Mouse (Mus musculus): ENCODE measurements around the gene Edc4. TPM values are rescaled to one million over a fixed set of nuclear protein-coding genes. Genes with fewer than 3 reads are reported as not detected.

Gene Edc4
- 120 TPM for polyA plus RNA-seq (2017; shearing (Covaris generic))

DNA sequence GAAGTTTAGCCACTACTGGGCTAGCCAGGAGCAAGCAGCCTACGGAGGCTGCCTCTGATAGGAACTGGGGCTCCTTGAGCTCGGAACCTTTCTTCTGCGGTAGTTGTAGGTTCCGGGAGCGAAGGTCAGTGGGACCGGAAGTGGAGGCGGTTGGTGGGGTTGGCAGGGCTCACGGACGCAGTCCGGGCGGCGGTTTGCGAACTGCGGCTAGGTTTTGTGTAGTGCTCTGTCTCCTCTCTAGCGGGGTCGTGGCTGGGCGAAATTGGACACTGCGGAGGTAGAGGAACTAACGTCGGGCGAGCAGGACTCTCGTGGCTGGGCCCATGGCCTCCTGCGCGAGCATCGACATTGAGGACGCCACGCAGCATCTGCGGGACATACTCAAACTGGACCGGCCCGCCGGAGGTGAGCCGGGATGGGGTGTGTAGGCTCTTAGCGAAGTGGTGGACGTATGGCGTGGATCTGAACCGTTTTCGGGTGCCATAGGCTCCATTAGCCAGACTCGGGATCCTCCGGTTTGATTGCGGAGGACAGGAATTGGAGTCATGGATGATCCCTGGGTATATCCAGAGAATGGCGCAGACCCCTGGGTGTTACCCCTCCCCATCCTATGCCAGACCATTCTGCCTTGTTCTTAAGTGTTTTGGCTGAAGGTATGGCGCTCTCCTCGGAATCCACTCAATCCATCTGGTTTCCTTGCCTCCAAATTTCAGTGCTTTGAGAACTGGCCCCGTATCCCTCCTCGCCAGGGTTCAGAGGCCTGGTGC is at the start of gene Edc4:
TSS of gene Edc4 (plus strand) at position 128 of the 767 bp plus-strand sequence.

DNA sequence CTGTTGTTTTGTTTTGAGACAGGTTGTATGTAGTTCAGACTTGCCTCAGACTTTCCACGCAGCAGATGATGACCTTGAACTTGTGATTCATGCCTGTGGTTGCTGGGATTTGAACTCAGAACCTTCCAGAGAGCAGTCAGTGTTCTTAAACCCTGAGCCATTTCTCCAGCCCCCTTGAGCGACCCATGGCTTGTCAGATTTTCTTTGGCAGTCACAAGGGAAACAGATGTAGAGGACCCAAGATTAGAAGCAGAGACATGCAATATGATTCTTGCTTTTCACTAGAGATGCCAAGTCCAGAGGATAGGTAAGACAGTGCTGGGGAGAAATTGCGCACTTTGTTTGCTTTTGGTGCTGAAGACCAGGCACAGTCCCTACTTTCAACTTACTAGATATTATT is 27.5 kb upstream of the Edc4 start, which contains the start of gene Cenpt:
TSS of gene Cenpt (minus strand) at position 101 of the 400 bp plus-strand sequence.

DNA sequence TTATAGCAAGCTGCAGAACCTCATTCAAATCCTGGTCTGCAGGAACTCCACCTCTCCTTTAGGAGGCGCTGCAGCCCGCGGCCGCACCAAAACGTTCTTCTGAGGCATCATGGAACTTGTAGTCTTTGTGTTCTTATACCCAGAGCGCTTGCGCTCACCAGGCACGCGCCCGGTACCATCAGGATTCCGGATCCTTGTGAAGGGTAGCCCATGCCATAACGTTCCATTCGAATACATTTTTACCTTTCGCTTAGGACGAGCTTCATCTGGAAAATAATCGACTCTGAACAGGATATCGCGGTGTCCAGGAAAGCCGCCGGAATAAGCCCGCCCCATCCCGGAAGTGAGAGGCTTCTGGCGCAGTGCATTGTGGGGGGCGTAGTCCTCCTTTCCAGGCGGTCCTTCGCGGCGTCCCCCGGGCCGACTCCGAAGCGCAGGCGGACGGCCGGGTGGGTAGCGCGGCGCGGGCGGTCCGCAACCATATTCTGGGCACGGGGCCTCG is 25.9 kb upstream of the Edc4 start, which contains the start of gene Thap11:
TSS of gene Thap11 (plus strand) at position 418 of the 502 bp plus-strand sequence.

DNA sequence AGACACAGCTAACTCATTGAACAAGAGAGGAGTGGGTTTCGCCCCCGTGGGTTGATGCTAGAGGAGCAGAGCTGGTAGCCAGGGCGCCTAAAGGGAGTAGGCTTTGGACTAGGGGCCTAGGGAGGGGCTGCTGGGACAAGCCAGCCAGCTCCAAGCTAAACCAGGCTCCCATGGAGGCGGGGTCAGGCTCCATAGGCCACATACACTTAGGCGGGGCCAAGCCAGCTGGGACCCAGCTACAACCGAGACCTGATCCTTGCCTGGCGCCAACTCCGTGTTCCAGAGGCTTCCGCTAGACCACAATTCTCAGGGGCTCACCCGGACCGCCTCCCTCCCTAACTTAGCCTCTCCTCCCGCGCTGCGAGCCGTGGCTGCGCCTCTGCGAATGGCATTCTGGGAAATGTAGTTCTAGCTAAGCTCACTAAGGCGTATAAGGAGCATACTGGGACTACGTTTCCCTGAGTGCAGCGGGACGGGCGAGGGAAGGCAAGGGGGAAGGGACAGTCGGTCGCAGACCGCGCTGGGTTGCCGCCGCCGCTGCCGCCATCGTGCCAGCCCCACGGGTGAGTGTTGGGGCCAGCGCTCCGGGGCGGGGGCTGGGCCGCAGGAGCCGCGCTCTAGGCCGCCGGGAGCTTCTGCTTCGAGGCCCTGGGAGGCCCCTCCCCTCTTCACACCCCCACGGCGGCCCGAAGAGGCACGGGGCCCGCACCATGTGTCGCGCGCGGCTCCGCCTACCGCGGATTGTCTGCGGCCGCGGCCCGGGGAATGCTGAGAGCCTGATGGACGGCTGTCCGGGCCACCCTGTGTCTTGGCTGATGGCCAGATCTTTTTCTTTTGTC is 20.3 kb upstream of the Edc4 start, which contains the start of gene Nutf2:
TSS of gene Nutf2 (plus strand) at position 438 of the 839 bp plus-strand sequence.

DNA sequence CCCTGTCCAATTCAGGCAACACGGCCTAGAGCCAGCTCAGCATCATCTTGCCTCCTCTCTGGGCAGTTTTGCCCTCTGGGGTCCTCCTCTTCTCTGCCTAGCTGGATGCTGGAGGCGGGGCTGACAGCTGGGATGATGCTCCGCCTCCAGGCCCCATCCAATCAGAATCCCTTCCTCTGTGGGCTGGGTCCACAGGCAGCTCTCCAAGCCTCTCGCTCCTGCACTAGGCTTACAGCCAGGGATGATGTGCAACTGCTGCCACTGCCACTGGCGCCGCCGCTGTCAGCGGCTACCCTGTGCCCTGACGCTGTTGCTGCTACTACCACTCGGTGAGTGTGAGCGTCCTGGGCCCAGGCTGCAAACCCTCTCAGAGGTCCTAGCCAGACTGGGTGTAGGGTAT is 12.7 kb downstream of the Edc4 start, which contains the start of gene Nrn1l:
TSS of gene Nrn1l (plus strand) at position 229 of the 400 bp plus-strand sequence.

DNA sequence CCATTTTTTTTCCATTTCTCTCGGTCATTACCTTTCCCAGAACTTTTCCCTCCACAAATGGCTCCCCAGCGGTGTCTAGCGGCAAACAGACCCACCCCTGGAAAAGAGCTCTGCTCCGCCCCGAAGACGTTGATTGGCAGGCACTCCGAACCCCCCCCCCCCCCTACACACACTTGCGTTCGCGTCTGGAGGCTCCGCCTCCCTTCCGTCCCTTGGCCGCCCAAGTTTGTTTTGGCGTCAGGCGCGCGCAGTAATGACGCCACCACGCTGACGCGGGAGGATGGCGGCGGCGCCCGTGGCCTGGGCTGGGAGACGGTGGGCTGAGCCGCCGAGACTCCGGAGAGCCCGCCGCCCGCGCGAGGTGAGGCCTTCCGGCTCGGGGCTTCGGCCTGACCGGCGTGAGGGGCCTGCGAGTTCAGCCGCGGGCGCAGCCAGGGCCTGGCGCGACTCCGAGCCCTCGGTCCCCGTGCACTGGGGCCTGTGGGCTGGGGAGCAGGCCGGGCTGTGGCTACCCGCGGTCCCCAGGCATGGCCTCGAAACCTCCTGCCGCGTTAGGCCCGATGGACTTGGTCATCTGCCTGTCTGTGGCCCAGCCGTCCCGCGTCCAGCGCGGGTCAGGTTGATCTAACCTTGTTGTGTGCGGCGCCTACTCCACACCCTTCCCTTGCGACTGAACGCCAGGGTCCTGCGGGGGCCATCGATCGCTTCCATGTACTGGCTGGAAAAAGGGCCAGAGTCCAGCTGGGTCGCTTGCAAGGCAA is 19.7 kb downstream of the Edc4 start, which contains the start of gene Pskh1:
TSS of gene Pskh1 (plus strand) at position 262 of the 761 bp plus-strand sequence.

DNA sequence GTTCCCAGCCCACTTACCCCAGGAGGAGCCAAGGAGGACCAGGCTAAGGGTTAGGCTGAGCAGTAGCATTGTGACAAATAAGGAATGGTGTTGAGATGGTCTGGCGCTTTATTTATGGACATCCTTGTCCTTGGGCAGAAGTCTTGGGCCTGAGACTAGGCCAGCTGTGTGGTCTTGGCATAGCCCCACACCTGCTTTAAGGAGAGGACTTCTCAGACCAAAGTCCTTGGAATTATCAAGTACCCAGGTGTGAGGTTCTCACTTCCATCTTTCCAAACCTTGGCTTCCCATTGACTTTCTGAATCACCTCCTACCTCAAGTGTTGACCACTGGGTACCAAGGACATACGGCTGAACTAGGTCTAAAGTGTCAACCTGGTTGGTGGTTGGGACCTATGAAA is 53.1 kb downstream of the Edc4 start, which contains the start of gene Ctrl:
TSS of gene Ctrl (minus strand) at position 101 of the 400 bp plus-strand sequence.

DNA sequence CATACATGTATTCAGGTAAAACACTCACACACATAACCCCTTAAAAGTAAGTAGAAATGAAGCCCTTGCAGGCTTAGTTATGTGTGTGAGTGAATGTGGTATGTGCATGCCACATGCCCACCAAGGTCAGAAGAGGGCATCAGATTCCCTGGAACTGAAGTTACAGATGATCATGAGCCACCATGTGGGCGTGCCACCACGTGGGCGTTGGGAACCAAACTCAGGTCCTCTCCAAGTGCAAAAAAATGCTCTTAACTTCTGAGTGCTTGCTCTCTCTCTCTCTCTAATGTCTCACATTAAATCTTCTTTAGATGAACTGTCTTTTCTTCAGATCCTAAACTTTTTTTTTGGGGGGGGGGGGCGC is 57.6 kb downstream of the Edc4 start, which contains the start of gene Psmb10:
TSS of gene Psmb10 (minus strand) at position 139 of the 364 bp plus-strand sequence.

DNA sequence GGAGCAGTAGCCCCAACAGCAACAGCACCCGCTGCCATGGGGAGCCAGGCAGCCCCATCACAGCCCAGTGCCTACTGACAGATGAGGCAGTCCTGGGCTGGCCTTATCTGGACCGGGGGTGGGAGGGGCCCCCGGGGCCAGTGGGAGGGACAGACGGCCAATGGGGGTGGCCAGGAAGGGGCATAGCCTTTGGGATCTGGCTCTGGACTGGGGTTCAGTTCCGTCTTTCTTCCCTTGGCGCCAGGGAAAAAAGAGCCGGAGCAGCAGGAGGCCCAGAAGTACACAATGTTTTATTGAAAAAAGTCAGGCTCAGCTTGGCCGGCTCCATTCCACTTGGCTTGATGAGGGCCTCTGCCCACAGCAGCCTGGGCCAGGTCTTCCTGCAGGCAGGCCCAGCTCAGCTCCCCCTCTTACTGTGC is 62.6 kb downstream of the Edc4 start, which contains the start of gene Lcat:
TSS of gene Lcat (minus strand) at position 62 of the 419 bp plus-strand sequence.

Other genes with a start within 250 kb of the Edc4 start
- 40.7 TPM for gene Ctcf, start 244.3 kb upstream of the Edc4 start, polyA plus RNA-seq (2017; shearing (Covaris generic))
- gene Agrp, start 243.5 kb upstream of the Edc4 start, polyA plus RNA-seq (2017; shearing (Covaris generic)), result 1.6 TPM
- 25.6 TPM for gene Carmil2, start 194.6 kb upstream of the Edc4 start, polyA plus RNA-seq (2017; shearing (Covaris generic))
- gene Acd, start 179.8 kb upstream of the Edc4 start, polyA plus RNA-seq (2017; shearing (Covaris generic)), result 92.3 TPM
- 12.3 TPM for gene Pard6a, start 179.7 kb upstream of the Edc4 start, polyA plus RNA-seq (2017; shearing (Covaris generic))
- gene 4933405L10Rik, start 173.2 kb upstream of the Edc4 start, polyA plus RNA-seq (2017; shearing (Covaris generic)), result 0.35 TPM
- 3.7 TPM for gene Enkd1, start 172.7 kb upstream of the Edc4 start, polyA plus RNA-seq (2017; shearing (Covaris generic))
- gene Gfod2, start 122.2 kb upstream of the Edc4 start, polyA plus RNA-seq (2017; shearing (Covaris generic)), result 6.3 TPM
- gene Ranbp10, start 53.5 kb upstream of the Edc4 start, polyA plus RNA-seq (2017; shearing (Covaris generic)), result 27.8 TPM
- gene Tsnaxip1, start 53.1 kb upstream of the Edc4 start, polyA plus RNA-seq (2017; shearing (Covaris generic)), result not detected
- 18.1 TPM for gene Cenpt, start 27.6 kb upstream of the Edc4 start, polyA plus RNA-seq (2017; shearing (Covaris generic))
- 17.4 TPM for gene Thap11, start 25.7 kb upstream of the Edc4 start, polyA plus RNA-seq (2017; shearing (Covaris generic))
- 11.7 TPM for gene Nutf2, start 20.3 kb upstream of the Edc4 start, polyA plus RNA-seq (2017; shearing (Covaris generic))
- 2.6 TPM for gene Nrn1l, start 12.7 kb downstream of the Edc4 start, polyA plus RNA-seq (2017; shearing (Covaris generic))
- 38.1 TPM for gene Pskh1, start 19.6 kb downstream of the Edc4 start, polyA plus RNA-seq (2017; shearing (Covaris generic))
- gene Ctrl, start 53.0 kb downstream of the Edc4 start, polyA plus RNA-seq (2017; shearing (Covaris generic)), result 1.9 TPM
- gene Psmb10, start 57.6 kb downstream of the Edc4 start, polyA plus RNA-seq (2017; shearing (Covaris generic)), result 505 TPM
- 0.59 TPM for gene Lcat, start 62.5 kb downstream of the Edc4 start, polyA plus RNA-seq (2017; shearing (Covaris generic))
- 20.9 TPM for gene Slc12a4, start 85.2 kb downstream of the Edc4 start, polyA plus RNA-seq (2017; shearing (Covaris generic))
- gene Dpep3, start 98.5 kb downstream of the Edc4 start, polyA plus RNA-seq (2017; shearing (Covaris generic)), result not detected
- 31.4 TPM for gene Dus2, start 110.5 kb downstream of the Edc4 start, polyA plus RNA-seq (2017; shearing (Covaris generic))
- gene Dpep2nb, start 125.1 kb downstream of the Edc4 start, polyA plus RNA-seq (2017; shearing (Covaris generic)), result 0.43 TPM
- 10.8 TPM for gene Ddx28, start 131.0 kb downstream of the Edc4 start, polyA plus RNA-seq (2017; shearing (Covaris generic))
- gene Nfatc3, start 178.0 kb downstream of the Edc4 start, polyA plus RNA-seq (2017; shearing (Covaris generic)), result 63.7 TPM